Mouse (Mus musculus): Measurements from ENCODE around the gene Zfp106.

DNA sequence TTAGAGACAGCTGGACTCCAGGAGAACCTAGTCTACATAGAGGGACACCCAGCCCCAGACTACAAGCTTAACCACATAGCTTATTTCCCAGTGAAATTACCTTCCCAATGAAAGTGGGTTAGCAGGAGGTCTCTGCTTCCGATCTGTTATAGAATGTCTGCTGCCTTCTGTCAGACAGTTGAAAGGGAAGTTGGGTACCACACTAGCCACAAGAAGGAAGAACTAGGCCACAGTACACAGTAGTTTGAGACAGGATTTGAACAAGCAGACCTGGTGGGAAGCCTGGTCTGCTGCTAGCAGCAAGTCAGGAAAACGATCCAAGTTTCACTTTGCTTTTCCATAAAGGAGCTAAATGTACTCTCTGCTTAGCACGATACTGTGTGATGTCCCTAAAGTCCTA lies 94.4 kb downstream of the Zfp106 start:
- TF ChIP-seq CTCF (IDR thresholded peaks at IDR 0.05; ENCODE audit: control insufficient read depth, insufficient read depth, insufficient read length) (no peak), MYOD1 (IDR thresholded peaks at IDR 0.05; ENCODE audit: control insufficient read depth, insufficient read length, low read depth) (no peak), MYOG (IDR thresholded peaks at IDR 0.05; ENCODE audit: control insufficient read depth, extremely low read depth, insufficient read length) (no peak), MAX (IDR thresholded peaks at IDR 0.05) (no peak), USF1 (IDR thresholded peaks at IDR 0.05; ENCODE audit: low read depth) (no peak)
